Mouse (Mus musculus): ENCODE data around the gene Gm6676. TPM values are rescaled to one million over a fixed set of nuclear protein-coding genes. Genes with fewer than 3 reads are reported as not detected.
A peak's percentile ranks its signal among the peaks of the same experiment; 100 is the strongest.
"Not testable (repeated sequence)": the region's sequence is repeated elsewhere in the genome, so short reads cannot be mapped to it uniquely, and the experiment has no call there.

Gene Gm6676
- not detected in 2 replicates for polyA plus RNA-seq (2012; rRNA removed)

GRCm38 (mm10) chr14:7125312-7125711 is at the start of gene Gm6676:
Gene Gm6676 (minus strand): TSS chr14:7125412.
- WGBS, result no CpG with 5 or more reads among the region's 2 CpGs

GRCm38 (mm10) chr14:7174483-7174971 is 49.3 kb upstream of the Gm6676 start, which contains the start of gene Gm3512:
Gene Gm3512 (minus strand): TSS chr14:7174533.
- not testable (repeated sequence) for H3K4me1 ChIP-seq (ENCODE audit: control insufficient read depth, insufficient read depth, low read length); H3K27ac ChIP-seq (ENCODE audit: insufficient read depth, low read length); H3K4me3 ChIP-seq (replicated peaks; ENCODE audit: insufficient read depth, low read depth, low read length); H3K27me3 ChIP-seq (ENCODE audit: control insufficient read depth, insufficient read depth, low read length); DNase-seq
- WGBS, result no CpG with 5 or more reads among the region's 37 CpGs

More at GRCm38 (mm10) chr14:7125312-7125711, at the start of gene Gm6676:
- H3K27ac ChIP-seq (ENCODE audit: insufficient read depth, low read length); H3K4me1 ChIP-seq (ENCODE audit: control insufficient read depth, insufficient read depth, low read length); DNase-seq; H3K4me3 ChIP-seq (replicated peaks; ENCODE audit: insufficient read depth, low read depth, low read length); H3K27me3 ChIP-seq (ENCODE audit: control insufficient read depth, insufficient read depth, low read length): not testable (repeated sequence)

DNA sequence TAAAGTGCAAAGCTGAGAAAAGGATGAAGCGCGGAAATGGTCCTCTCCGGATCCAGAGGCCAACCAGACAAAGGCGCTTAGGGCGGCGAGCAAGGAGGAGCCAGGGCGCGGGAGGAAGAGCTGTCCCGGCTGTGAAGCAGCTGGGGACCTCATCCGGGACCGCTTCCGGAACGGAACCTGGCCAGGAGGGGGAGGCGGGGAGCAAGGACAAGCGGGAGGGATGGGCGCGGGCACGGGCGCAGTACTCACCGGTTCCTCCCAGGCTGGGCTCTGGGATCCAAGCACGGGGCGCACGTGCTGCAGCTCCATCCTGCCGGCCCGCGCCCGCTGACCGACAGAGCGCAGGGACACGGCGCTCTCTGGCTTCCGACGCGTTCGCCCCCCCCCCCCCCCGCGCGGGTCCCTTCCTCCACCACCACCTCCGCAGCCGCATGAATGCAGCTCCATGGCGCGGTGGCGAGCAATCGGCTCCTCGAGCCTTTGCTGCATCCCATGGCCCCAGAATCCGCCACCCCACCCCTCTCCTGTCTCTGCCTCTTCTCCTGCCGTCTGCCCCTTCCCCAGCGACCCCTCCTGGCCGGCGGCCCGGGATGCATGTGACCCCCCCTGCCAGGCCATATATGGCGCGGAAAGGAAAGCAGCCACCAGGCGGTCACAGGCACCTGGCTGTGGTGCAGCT is 19.9 kb downstream of the Gm6676 start:
- 2% methylated on average over 7 of the region's 54 CpGs for WGBS
- H3K27ac ChIP-seq (ENCODE audit: insufficient read depth, low read length); H3K4me1 ChIP-seq (ENCODE audit: control insufficient read depth, insufficient read depth, low read length); H3K4me3 ChIP-seq (replicated peaks; ENCODE audit: insufficient read depth, low read depth, low read length); H3K27me3 ChIP-seq (ENCODE audit: control insufficient read depth, insufficient read depth, low read length): not testable (repeated sequence)
- DNase-seq, result peak; percentile 0 to 4

DNA sequence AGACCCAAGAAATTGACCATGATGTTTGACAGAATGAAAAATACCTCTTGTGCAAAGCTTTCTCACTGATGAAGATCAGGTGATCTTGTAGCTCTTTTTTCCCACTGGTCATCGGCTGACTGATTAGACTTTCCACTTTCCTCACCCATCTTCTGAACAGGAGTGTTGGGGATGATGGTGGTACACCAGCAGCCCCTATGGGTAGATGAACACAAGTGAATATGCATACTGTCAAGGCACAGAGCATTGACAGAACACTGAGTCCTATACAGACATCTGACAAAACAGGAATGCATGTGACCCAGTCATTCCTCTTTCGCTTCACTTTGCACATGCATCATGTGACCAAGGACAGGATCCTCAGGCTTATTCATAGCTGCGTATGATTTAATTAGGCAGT is 24.7 kb downstream of the Gm6676 start, which contains the start of gene Gm3696:
TSS of gene Gm3696 (minus strand) at position 101 of the 400 bp plus-strand sequence.
- H3K27me3 ChIP-seq (ENCODE audit: control insufficient read depth, insufficient read depth, low read length); H3K4me1 ChIP-seq (ENCODE audit: control insufficient read depth, insufficient read depth, low read length); DNase-seq; H3K27ac ChIP-seq (ENCODE audit: insufficient read depth, low read length); H3K4me3 ChIP-seq (replicated peaks; ENCODE audit: insufficient read depth, low read depth, low read length): not testable (repeated sequence)
- 73% methylated on average over 1 of the region's 3 CpGs for WGBS

Other genes with a start within 250 kb of the Gm6676 start
- gene Gm3667, start 235.4 kb downstream of the Gm6676 start, polyA plus RNA-seq (2012; rRNA removed), result 2.2 and 3.0 TPM in 2 replicates
- not detected in 2 replicates for gene Gm6356, start 151.6 kb downstream of the Gm6676 start, polyA plus RNA-seq (2012; rRNA removed)
- gene Gm10406, start 98.0 kb downstream of the Gm6676 start, polyA plus RNA-seq (2012; rRNA removed), result 0.67 and 0.88 TPM in 2 replicates
- gene Gm3685, start 80.4 kb downstream of the Gm6676 start, polyA plus RNA-seq (2012; rRNA removed), result not detected in 2 replicates
- gene Gm3696, start 24.8 kb downstream of the Gm6676 start, polyA plus RNA-seq (2012; rRNA removed), result 1.4 and 2.4 TPM in 2 replicates
- 1.7 TPM in 2 replicates for gene Gm3512, start 49.1 kb upstream of the Gm6676 start, polyA plus RNA-seq (2012; rRNA removed)
- not detected in 2 replicates for gene Gm16434, start 69.1 kb upstream of the Gm6676 start, polyA plus RNA-seq (2012; rRNA removed)
- not detected in 2 replicates for gene Gm3727, start 139.3 kb upstream of the Gm6676 start, polyA plus RNA-seq (2012; rRNA removed)
- 0.98 and 1.1 TPM in 2 replicates for gene Gm3739, start 189.6 kb upstream of the Gm6676 start, polyA plus RNA-seq (2012; rRNA removed)
- gene Gm5797, start 207.0 kb upstream of the Gm6676 start, polyA plus RNA-seq (2012; rRNA removed), result not detected in 2 replicates
- not detected in 2 replicates for gene Gm8374, start 239.7 kb upstream of the Gm6676 start, polyA plus RNA-seq (2012; rRNA removed)

Measured in cerebellum, adult 2 months (tissue).